Mouse (Mus musculus): ENCODE results near the gene Ccng2. TPM values are rescaled to one million over a fixed set of nuclear protein-coding genes. Genes with fewer than 3 reads are reported as not detected.

Gene Ccng2
- polyA plus RNA-seq (2016; fragmentation: Nextera tagmentation; extraction: Ambion mirVana) = 133 and 136 TPM in 2 replicates

DNA sequence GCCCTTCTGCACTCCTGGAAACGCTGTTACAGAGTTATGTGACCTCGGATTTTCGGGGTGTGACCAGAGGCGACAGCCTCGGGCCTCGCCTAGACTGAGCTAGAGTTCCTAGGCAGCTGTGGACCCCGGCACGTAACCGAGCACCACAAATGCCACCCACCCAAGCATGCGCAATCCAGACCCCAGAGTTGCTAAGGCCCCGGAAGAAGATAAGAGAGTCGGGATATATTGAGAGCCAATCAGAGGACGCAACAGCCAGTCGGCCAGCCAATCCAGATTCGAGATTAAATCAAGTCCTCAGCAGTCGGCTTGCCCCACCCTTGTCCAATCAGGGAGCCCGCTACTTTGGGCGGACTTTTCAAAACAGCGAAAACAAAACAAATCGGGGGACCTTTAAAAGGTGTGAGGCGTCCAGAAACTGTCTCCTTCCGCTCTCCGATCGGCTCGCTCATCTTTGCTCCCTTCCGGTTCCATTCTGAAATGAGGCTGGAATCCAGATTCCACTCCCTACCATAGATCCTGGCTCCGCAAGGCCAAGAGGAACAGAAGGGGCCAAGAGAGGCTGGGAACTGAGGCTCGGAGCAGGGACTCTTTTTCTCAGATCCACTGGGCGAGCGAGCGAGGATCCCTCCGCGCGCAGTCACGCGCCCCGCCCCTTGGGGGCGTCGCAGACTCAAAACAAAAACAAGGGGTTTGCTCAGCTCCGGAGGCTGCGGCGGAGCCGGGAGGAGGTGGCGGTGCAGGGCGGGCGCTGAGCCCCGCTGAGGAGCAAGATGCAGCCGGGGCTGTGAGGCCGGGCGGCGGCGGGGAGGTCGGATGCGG is at the start of gene Ccng2:
Ccng2 (plus strand) TSS at position 375 of the 822 bp plus-strand sequence.
- H3K4me2 ChIP-seq (replicated peaks) = peak within 1 kb of the TSS; percentile 60
- H3K9ac ChIP-seq = peak within 1 kb of the TSS; percentile 97
- WGBS = under 1% methylated on average over 54 of the region's 54 CpGs
- ATAC-seq (ENCODE audit: low FRiP score, low read depth) = peak; percentile 95
- no peaks in the 10 kb centered on the region for H3K9me3 ChIP-seq
- peaks cover 13% of the 10 kb centered on the region for H3K4me1 ChIP-seq
- H3K36me3 ChIP-seq = peaks cover 22% of the 10 kb centered on the region
- H3K4me3 ChIP-seq = peak within 1 kb of the TSS; percentile 93
- no peaks in the 10 kb centered on the region for H3K27me3 ChIP-seq (replicated peaks)
- peak within 1 kb of the TSS; percentile 94 for H3K27ac ChIP-seq

- no peaks in the 10 kb centered on the region for H3K36me3 ChIP-seq
- H3K9me3 ChIP-seq = no peaks in the 10 kb centered on the region
- no peak overlapping the region for H3K9ac ChIP-seq
- 93% methylated on average over 3 of the region's 3 CpGs for WGBS
- H3K4me1 ChIP-seq = no peaks in the 10 kb centered on the region
- no peak overlapping the region for H3K4me3 ChIP-seq
- no peak overlapping the region for H3K4me2 ChIP-seq (replicated peaks)
- no peak for ATAC-seq (ENCODE audit: low FRiP score, low read depth)
- no peak overlapping the region for H3K27ac ChIP-seq
- no peaks in the 10 kb centered on the region for H3K27me3 ChIP-seq (replicated peaks)
Observed at GRCm38 (mm10) chr5:93218375-93218774, 48.7 kb upstream of the Ccng2 start.

- Histone ChIP-seq H3K9ac (no peak overlapping the region), H3K4me3 (no peak overlapping the region), H3K36me3 (no peaks in the 10 kb centered on the region), H3K9me3 (no peaks in the 10 kb centered on the region), H3K4me1 (no peaks in the 10 kb centered on the region), H3K27ac (no peak overlapping the region), H3K27me3 (replicated peaks) (no peaks in the 10 kb centered on the region), H3K4me2 (replicated peaks) (no peak overlapping the region)
- ATAC-seq (ENCODE audit: low FRiP score, low read depth) = no peak
- WGBS = 81% methylated on average over 3 of the region's 3 CpGs
Observed at GRCm38 (mm10) chr5:93221661-93222060, 45.4 kb upstream of the Ccng2 start.

GRCm38 (mm10) chr5:93224549-93224948 is 42.5 kb upstream of the Ccng2 start:
- Histone ChIP-seq H3K9me3 (no peaks in the 10 kb centered on the region), H3K4me1 (no peaks in the 10 kb centered on the region), H3K4me2 (replicated peaks) (no peak overlapping the region), H3K27me3 (replicated peaks) (no peaks in the 10 kb centered on the region), H3K27ac (no peak overlapping the region), H3K36me3 (no peaks in the 10 kb centered on the region), H3K9ac (no peak overlapping the region), H3K4me3 (no peak overlapping the region)
- 89% methylated on average over 2 of the region's 2 CpGs for WGBS
- no peak for ATAC-seq (ENCODE audit: low FRiP score, low read depth)

- Histone ChIP-seq H3K4me3 (no peak overlapping the region), H3K9me3 (no peaks in the 10 kb centered on the region), H3K27me3 (replicated peaks) (no peaks in the 10 kb centered on the region), H3K9ac (no peak overlapping the region), H3K4me2 (replicated peaks) (no peak overlapping the region), H3K27ac (no peak overlapping the region), H3K4me1 (no peaks in the 10 kb centered on the region), H3K36me3 (no peaks in the 10 kb centered on the region)
- 97% methylated on average over 3 of the region's 3 CpGs for WGBS
- ATAC-seq (ENCODE audit: low FRiP score, low read depth) = no peak
Observed at GRCm38 (mm10) chr5:93227157-93227556, 39.9 kb upstream of the Ccng2 start.

DNA sequence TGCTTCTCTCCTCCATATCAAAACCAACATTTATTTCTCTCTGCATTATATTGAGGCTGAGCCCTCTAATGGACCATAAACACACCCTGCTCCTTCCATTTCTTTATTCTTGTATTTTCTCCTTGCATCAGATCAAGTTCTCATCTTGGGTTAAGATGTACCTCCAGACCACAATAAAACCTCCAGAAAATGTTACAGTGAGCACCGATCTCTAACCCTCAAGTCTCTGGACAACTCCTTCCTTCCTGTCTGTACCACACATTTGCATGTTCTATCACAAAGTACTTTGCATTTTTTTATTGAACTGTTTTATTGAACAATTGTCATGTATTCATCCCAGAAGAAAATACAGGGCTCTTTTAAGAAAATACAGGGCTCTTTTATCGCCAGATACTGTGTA is 37.5 kb upstream of the Ccng2 start:
- Histone ChIP-seq H3K4me2 (replicated peaks) (no peak overlapping the region), H3K36me3 (no peaks in the 10 kb centered on the region), H3K27ac (no peak overlapping the region), H3K27me3 (replicated peaks) (no peaks in the 10 kb centered on the region), H3K9ac (no peak overlapping the region), H3K4me3 (no peak overlapping the region), H3K9me3 (no peaks in the 10 kb centered on the region), H3K4me1 (no peaks in the 10 kb centered on the region)
- WGBS = 89% methylated on average over 2 of the region's 2 CpGs
- no peak for ATAC-seq (ENCODE audit: low FRiP score, low read depth)

DNA sequence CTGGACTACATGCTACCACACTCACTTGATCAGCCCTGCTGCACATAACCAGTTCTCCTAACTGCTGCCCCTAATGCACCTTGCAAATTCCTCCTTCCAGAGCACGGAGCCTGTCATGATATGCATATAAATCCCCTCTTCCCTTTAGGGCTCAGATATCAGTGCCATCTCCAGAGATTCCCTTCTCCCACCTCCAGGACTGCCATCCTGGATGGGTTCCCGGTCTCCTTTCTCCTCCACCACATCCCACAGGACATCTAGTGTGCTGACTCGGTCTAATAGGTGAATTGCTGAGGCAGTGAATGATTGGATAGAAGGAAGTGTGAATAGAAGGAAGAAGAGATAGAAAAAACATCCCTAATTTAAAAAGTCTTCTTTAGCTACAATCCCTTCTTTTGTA is 35.3 kb upstream of the Ccng2 start:
- Histone ChIP-seq H3K9ac (no peak overlapping the region), H3K27ac (no peak overlapping the region), H3K9me3 (no peaks in the 10 kb centered on the region), H3K4me1 (no peaks in the 10 kb centered on the region), H3K27me3 (replicated peaks) (no peaks in the 10 kb centered on the region), H3K4me2 (replicated peaks) (no peak overlapping the region), H3K4me3 (no peak overlapping the region), H3K36me3 (no peaks in the 10 kb centered on the region)
- ATAC-seq (ENCODE audit: low FRiP score, low read depth) = no peak
- 62% methylated on average over 3 of the region's 3 CpGs for WGBS

DNA sequence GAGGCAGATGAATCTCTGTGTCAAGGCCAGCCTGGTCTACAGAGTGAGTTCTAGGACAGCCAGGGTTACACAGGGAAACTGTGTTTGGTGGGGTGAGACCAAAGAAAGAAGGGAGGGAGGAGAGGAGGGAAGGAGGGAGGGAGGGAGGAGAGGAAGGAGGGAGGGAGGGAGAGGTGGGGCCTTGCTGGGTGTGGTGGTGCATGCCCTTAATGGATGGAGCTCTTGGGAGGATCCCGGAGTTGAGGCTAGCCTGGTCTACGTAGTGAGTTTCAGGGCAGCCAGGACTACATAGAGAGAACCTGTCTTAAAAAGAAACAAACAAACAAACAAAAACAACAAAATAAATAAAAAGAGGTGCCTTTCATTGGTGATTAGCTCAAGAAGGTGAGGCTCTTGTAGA is 34.2 kb upstream of the Ccng2 start:
- 95% methylated on average over 2 of the region's 2 CpGs for WGBS
- no peak overlapping the region for H3K4me3 ChIP-seq

DNA sequence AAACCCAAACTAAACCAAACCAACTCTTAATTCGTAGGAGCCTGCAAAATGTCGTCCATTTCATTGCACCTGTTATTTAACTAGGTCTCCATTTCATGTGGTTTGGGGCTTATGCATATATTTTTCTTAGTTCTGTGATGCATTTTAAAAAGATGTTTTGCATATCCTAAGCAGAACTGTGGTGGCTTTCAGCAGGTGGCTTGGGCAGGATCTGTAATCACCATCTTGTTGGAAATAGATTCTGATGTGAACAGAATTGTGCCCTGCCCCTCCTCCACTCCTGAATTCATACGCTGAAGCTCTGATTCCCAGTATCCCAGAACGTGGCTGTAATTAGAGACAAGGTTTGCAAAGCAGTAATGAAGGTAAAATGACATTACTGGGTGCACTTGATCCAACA is 32.9 kb upstream of the Ccng2 start:
- Histone ChIP-seq H3K4me3 (no peak overlapping the region), H3K4me1 (no peaks in the 10 kb centered on the region), H3K9me3 (no peaks in the 10 kb centered on the region), H3K27ac (no peak overlapping the region), H3K9ac (no peak overlapping the region), H3K4me2 (replicated peaks) (no peak overlapping the region), H3K27me3 (replicated peaks) (no peaks in the 10 kb centered on the region), H3K36me3 (no peaks in the 10 kb centered on the region)
- 82% methylated on average over 4 of the region's 4 CpGs for WGBS
- ATAC-seq (ENCODE audit: low FRiP score, low read depth) = no peak

More for the DNA sequence above, 34.2 kb upstream of the Ccng2 start:
- Histone ChIP-seq H3K9ac (no peak overlapping the region), H3K27me3 (replicated peaks) (no peaks in the 10 kb centered on the region), H3K27ac (no peak overlapping the region), H3K4me2 (replicated peaks) (no peak overlapping the region), H3K36me3 (no peaks in the 10 kb centered on the region), H3K4me1 (no peaks in the 10 kb centered on the region), H3K9me3 (no peaks in the 10 kb centered on the region)
- ATAC-seq (ENCODE audit: low FRiP score, low read depth) = no peak

- Histone ChIP-seq H3K36me3 (no peaks in the 10 kb centered on the region), H3K9ac (no peak overlapping the region), H3K27ac (no peak overlapping the region), H3K4me3 (no peak overlapping the region), H3K4me1 (no peaks in the 10 kb centered on the region), H3K27me3 (replicated peaks) (no peaks in the 10 kb centered on the region), H3K9me3 (no peaks in the 10 kb centered on the region), H3K4me2 (replicated peaks) (no peak overlapping the region)
- no peak for ATAC-seq (ENCODE audit: low FRiP score, low read depth)
- WGBS = 86% methylated on average over 2 of the region's 2 CpGs
Observed at GRCm38 (mm10) chr5:93234605-93235004, 32.5 kb upstream of the Ccng2 start.

DNA sequence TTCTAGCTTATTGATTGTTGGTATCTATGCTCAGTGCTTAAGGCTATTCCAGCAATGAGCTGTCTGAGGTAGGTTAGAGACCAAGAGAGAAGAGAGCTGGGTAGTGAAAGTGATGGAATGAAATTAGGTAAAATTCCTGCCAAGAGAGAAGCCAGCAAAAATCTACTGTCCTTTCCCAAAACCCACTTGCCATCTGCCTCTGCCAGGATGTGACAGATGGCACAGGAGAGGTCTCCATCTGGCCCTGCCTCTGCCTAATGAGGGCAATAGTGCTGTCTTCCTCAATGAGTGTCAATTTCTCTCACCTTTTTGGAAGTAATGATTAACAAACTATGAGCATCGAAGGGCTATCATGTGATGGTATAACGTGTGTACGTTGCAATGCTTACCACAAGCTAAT is 31.2 kb upstream of the Ccng2 start:
- Histone ChIP-seq H3K9me3 (no peaks in the 10 kb centered on the region), H3K4me3 (no peak overlapping the region), H3K36me3 (no peaks in the 10 kb centered on the region), H3K4me2 (replicated peaks) (no peak overlapping the region), H3K27me3 (replicated peaks) (no peaks in the 10 kb centered on the region), H3K27ac (no peak overlapping the region), H3K4me1 (no peaks in the 10 kb centered on the region), H3K9ac (no peak overlapping the region)
- ATAC-seq (ENCODE audit: low FRiP score, low read depth) = no peak
- WGBS = 86% methylated on average over 3 of the region's 3 CpGs

DNA sequence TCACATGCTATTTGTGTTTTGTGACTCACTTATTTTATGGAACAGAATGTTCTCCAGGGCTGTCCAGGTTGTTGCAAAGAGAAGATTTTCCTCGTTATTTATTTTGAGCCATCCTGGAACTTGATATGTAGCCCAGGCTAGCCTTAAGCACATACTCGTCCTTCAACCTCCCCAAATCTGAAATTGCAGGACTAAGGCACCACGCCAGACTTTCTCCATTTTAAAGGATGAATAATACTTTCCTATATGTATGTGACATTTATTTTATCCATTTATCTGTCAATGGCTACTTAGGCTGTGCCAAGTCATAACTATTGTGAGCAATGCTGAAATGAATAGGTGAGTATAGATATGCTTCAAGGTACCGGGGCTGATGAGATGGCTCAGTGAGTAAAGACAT is 30.5 kb upstream of the Ccng2 start:
- Histone ChIP-seq H3K9ac (no peak overlapping the region), H3K4me2 (replicated peaks) (no peak overlapping the region), H3K27me3 (replicated peaks) (no peaks in the 10 kb centered on the region), H3K27ac (no peak overlapping the region), H3K36me3 (no peaks in the 10 kb centered on the region), H3K9me3 (no peaks in the 10 kb centered on the region), H3K4me3 (no peak overlapping the region), H3K4me1 (no peaks in the 10 kb centered on the region)
- 84% methylated on average over 4 of the region's 4 CpGs for WGBS
- no peak for ATAC-seq (ENCODE audit: low FRiP score, low read depth)
